Mouse (Mus musculus) left cerebral cortex, adult 2 months (tissue): ENCODE data around the gene Kif23. TPM values are rescaled to one million over a fixed set of nuclear protein-coding genes. Genes with fewer than 3 reads are reported as not detected.

Source experiments
- DNase-seq, 2 experiments: peaks; one replicate each; pipeline ENCODE4 v3.0.0; 2021 to 2022; ENCODE audit warnings: low spot score in 2 of 2, mixed read lengths in 1 of 2; ENCODE audit errors: extremely low spot score in 1 of 2
- H3K27ac ChIP-seq: fragments of 200-600 bp; 2 replicates; pipeline ENCODE4 v1.8.1; 2022
- H3K4me3 ChIP-seq: fragments of 200-600 bp; 2 replicates; pipeline ENCODE4 v1.8.1; 2022
- CTCF ChIP-seq: fragments of 200-600 bp; IDR thresholded peaks from 2 replicates; pipeline ENCODE4 v1.8.1; 2022; ENCODE audit warnings: antibody characterized with exemption, mild to moderate bottlenecking, moderate library complexity
- intact Hi-C: fragments of 180-260 bp; cut with DNase I; formaldehyde crosslinking; loops from one replicate; pipeline ENCODE4 v1.15.1; 2025
- total RNA-seq, 2 experiments: library from RNA; stranded (reverse); gene quantifications; 2 replicates each; pipeline ENCODE4 v1.2.3; 2021

Kif23 gene
- total RNA-seq, 2 experiments from 2014 or later = 2.6 to 4.7 TPM

DNA sequence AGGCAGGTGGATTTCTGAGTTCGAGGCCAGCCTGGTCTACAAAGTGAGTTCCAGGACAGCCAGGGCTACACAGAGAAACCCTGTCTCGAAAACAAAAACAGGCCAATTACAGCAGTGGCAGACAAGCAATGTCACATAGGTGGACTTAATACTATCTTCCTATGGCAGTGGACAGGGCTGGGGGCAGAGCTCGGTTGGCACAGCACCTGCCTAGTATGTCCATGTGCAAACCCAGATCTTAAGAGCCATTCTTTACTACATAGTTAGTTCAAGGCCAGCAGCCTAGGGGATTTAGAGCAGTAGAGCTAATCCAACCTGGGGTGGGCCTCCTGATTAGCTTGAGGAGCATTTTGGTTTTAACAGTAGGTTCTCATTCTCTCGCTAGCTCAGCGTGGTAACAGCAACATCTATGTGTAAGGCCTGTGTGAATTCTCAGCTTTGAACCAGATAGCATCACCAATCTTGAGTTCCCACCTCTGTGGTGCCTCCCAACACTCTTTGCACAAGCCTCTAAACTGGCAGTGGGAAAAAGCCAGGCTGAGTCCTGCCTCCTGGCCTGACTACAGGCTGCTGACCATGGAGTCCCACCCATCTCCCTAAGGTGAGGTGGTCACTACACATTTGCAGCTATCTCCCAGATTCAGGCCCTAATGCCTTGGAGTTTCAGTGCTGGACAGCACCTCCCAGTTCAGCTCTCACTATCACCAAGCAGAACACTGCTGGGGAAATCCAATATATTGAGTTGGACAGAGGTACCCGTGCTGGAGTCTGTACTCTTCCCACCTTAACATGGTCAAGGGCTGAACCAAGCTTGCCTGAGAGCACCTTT is 35.1 kb downstream of the Kif23 start:
- no peak overlapping the region for H3K27ac ChIP-seq
- intact Hi-C loops = no loop called here
- DNase-seq = no peak
- TF ChIP-seq CTCF = no peak
- H3K4me3 ChIP-seq = no peak overlapping the region

DNA sequence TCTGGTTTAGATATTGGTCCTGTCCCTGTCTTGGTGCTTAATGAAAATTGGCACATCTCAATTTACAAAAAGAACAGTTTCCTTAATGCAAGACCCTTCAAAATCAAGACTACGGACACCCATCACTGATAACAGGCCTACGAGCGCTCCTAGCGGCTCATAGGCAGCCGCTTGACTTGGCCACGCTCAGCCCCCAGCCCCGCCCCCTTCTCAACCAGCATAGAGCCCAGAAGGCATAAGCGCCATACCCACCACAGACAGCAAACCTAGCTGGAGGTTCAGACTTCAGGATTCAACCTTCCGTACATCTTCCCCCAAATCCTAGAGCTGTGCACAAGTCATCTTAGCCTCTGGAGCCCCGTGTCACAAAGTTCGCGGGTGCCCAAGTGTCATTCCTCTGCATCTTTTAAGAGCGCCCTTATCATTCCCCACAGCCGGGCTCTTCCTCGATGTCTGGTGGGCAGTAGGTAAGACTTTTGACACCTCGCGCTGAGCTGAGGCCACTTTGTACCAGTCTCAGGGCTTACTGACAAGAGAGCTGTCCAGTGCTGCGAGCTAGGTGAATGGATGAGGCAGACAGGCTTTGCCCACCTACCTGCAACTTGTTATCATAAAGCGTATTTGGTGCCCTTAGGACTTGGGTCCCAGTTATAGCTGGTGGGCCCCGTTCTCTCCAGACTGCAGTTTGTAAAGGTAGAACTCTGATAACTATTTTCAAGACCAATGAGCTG is 35.9 kb downstream of the Kif23 start:
- TF ChIP-seq CTCF = peak; percentile 26
- DNase-seq = no peak
- Histone ChIP-seq H3K27ac (no peak overlapping the region), H3K4me3 (no peak overlapping the region)
- intact Hi-C loops = no loop called here

DNA sequence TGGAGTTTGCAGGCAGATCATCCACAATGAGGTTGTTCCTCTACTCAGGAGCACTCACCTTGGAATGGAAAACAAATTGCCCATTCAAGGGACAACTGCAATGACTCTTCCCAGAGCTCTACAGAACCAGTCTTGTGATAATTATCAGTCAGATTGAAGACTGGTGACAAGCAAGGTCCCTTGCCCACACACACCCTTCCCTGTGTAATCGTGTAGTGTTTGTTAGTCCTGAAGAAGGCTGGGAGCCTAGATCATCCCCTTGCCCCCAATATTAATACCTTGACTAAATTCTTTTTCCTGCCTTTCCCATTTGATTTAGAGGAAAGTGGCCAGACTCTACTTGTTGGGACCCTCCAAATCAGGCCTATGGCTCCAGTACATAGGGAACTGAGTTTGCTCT is 36.9 kb downstream of the Kif23 start:
- H3K27ac ChIP-seq = no peak overlapping the region

DNA sequence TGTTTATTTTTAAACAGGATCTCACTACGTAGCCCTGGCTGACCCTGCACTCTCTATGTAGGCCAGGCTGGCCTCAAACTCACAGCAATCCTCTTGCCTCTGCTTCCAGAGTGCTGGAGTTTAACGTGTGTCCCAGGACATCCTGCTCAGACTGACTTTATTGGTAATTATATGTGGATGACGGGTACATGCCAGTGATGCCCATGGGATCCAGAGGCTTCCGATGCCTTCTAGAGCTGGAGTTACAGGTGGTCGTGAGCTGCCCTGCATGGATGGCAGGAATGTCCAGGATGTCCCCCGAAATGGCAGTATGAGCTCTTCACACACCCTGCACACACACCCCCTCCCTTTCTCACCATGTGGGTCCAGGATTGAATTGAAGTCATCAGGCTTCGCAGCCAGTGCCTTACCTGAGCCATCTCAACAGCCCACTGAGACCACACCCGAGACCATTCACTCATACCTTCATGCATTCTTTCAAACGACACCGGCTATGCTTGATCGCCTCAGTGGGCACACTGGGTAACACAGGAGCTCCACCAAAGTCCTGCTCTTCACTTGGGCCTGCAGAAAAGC is 37.7 kb downstream of the Kif23 start:
- intact Hi-C loops = no loop called here
- no peak overlapping the region for H3K27ac ChIP-seq
- no peak for TF ChIP-seq CTCF
- H3K4me3 ChIP-seq = no peak overlapping the region
- no peak for DNase-seq

More for the DNA sequence above, 36.9 kb downstream of the Kif23 start:
- TF ChIP-seq CTCF = no peak
- no peak overlapping the region for H3K4me3 ChIP-seq
- no peak for DNase-seq
- intact Hi-C loops = no loop called here

DNA sequence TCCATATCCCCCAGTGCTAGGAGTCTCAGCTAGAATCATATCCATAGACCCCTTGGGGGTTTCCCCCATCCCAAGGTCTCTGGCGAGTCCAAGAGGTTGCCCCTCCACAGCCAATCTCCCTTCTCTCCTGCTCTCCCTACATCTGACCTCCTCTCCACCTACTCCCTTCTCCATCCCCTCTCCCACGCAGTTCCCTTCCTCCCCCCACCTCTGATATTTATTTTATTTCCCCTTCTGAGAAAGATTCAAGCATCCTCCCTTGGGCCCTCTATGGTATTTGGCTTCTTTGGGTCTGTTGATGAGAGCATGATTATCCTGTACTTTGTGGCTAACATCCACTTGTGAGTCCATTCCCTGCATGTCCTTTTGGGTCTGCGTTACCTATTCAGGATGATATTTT is 38.2 kb downstream of the Kif23 start:
- H3K27ac ChIP-seq = no peak overlapping the region
- TF ChIP-seq CTCF = no peak
- no peak for DNase-seq
- intact Hi-C loops = no loop called here
- H3K4me3 ChIP-seq = no peak overlapping the region

DNA sequence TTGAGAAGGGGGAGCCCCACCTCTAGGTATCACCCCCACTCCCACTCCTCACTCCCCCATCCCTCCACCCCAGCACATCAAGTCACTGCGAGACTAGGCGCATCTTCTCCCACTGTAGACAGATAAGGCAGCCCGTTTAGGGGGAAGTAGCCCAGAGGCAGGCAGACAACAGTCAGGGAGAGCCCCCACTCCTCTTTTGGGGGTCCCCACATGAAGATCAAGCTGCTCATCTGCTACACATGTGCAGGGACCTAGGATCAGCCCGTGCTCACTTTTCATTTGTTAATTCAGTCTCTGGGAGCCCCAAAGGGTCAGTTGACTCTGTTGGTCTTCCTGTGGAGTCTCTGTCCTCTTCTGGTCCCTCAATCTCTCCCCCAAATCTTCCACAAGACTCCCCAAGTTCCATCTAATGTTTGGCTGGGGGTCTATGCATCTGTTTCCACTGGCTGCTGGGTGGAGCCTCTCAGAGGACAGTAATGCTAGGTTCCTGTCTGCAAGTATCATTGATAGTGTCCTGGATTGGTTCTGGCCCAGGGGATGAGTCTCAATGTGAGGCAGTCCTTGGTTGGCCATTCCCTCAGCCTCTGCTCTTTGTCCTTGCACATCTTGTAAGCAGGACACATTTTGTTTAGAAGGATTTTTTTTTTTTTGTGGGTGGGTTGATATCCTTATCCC is 38.8 kb downstream of the Kif23 start:
- no peak overlapping the region for H3K4me3 ChIP-seq
- intact Hi-C loops = no loop called here
- no peak for DNase-seq
- H3K27ac ChIP-seq = no peak overlapping the region
- TF ChIP-seq CTCF = no peak

DNA sequence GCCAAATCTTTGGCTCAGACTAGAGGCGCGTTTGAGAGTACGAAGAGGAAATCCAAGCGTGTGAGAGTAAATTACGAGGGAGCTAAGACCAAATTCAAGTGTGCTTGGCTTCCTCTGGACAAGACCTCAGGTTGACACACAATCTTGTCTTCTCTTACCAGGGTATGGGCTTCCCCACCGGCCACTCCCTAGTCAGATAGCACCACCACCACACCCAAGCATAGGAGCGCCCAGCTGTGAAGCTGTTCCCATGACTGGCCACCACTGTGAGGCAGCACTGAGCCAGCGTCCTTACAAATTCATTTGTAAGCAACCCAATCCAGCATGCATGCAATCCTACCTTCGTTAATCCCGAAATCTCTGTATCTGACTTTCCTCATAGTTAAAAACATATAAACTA is 39.7 kb downstream of the Kif23 start:
- TF ChIP-seq CTCF = peak; percentile 60
- Histone ChIP-seq H3K27ac (no peak overlapping the region), H3K4me3 (no peak overlapping the region)
- intact Hi-C loops = no loop called here
- DNase-seq = no peak

DNA sequence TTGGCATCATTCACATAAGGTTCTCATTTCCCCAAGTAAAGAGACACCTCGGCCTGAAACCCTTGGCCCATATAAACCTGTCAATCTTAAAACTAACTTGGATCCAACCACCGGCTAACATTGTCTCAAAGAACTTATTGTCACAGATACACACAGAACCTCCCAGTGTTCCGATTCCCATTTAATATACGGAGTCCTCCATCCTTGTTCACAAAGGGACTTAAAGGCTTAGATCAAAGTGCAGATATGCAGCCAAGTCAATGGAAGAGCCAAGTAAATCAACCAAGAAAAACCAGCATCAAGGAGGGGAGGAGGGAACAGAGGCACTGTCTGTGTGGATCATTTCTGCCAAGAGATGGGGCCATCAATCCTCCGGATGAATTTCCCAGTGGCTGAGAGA is 41.0 kb downstream of the Kif23 start:
- H3K27ac ChIP-seq = no peak overlapping the region
- H3K4me3 ChIP-seq = no peak overlapping the region
- intact Hi-C loops = no loop called here
- no peak for TF ChIP-seq CTCF
- DNase-seq = no peak

DNA sequence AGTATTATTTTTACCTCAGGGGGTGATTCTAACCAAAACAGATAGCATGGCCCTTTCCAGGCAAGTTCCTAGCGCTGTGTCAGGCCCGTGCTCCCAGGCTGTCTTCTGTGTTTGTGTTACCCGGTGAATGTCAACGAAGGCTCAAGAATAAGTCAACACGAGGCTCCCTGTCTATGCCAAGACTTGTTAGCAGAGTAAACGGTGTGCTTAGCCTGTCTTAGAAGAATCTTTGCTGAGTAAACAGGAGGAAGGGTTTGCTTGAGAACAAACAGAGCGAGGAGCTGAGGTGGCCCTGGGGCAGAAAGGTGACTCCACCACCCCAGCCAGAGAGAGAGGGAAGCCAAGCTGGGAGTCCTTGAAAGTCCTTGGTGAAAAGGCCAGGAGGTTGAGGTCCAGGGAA is 42.4 kb downstream of the Kif23 start:
- Histone ChIP-seq H3K27ac (no peak overlapping the region), H3K4me3 (no peak overlapping the region)
- intact Hi-C loops = no loop called here
- no peak for DNase-seq
- TF ChIP-seq CTCF = no peak

DNA sequence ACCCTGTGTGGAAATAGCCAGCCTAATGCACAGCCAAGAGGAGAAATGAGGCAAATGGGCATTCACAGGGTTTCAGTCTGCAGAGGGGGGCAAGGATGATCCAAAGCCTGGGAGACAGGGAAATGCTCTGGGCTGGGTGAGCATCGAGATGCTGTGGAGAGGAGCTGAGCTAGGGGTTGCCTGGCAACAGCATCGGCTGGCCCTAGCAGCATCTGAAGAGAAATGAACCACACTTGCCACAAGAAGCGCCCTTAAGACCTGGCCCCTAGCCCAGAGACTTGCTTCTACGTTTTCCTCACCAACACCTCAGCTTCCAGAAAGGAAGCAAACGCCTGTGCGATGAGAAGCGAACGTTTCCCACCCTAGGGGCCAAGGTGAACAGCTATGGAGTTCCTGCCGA is 44.1 kb downstream of the Kif23 start:
- H3K27ac ChIP-seq = no peak overlapping the region
- intact Hi-C loops = no loop called here
- peak in 1 of 2 experiments; percentile 24 for DNase-seq
- TF ChIP-seq CTCF = no peak
- H3K4me3 ChIP-seq = no peak overlapping the region

DNA sequence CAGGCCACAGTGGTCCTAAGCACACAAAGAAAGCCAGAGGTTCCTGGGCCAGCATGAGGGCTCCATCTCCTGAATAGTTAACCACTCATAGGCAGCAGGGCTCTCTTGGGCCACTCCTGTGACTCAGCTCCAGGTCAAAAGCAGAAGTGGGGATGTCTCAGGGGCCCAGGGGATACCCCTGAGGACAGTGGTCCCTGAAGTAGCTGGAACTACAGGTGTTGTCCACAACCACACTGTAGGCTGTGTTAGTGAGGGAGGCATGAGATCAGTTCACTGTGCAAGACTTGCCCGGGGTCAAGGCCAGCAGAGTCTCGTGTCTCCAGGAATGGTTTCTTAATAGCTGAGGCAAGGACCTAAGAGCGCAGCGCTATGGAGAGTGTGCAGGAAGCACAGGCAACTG is 45.0 kb downstream of the Kif23 start:
- no peak for DNase-seq
- no peak overlapping the region for H3K27ac ChIP-seq
- no peak for TF ChIP-seq CTCF
- no peak overlapping the region for H3K4me3 ChIP-seq
- intact Hi-C loops = no loop called here

DNA sequence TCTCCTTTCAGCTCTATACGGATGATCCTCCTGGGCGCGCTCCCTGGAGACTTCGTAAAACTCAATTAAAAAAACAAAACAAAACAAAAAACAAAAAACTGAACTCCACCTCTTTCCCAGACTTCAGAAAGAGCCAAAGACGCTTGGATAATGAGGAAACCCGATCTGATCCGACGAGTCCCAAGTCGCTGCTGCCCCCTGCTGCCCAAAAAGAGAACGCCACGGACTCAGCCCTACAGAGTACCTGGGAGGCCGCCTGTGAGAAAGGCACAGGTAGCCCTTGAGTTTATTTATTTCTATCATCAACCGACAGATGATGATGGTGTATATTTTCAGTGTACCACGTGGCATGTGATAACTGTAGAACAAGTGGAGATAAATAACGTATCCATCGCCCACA is 46.8 kb downstream of the Kif23 start:
- H3K27ac ChIP-seq = no peak overlapping the region
- no peak overlapping the region for H3K4me3 ChIP-seq
- intact Hi-C loops = loop anchor here (1.0 to 5.0 kb wide), 8 partner anchors 39 to 1143 kb away; partner anchors contain the start of gene Tle3
- peak; percentile 96 for TF ChIP-seq CTCF
- peak; percentile 84 to 92 for DNase-seq
